Mouse (Mus musculus): ENCODE data around the gene Zdhhc12.
"Not testable (repeated sequence)": the region's sequence is repeated elsewhere in the genome, so short reads cannot be mapped to it uniquely, and the experiment has no call there.

Zdhhc12 gene

DNA sequence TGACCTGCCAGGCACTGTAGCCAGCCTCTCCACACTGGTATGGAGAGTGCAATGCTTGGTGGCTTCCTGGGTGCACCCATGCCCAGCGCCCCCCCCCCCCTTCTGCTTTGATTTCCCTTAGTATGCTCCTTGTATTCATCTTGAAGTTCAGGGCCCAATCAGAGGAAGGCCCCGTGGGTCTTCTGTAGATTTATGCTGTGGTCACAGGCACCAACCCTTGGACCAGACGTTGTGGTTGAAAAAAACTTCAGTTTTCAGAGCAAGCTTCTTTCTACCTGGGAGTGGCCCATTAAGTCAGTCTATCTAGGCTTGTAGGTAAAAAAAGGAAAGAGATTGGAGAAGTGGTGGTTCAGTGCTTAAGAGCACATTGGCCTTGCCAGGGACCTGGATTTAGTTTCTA, 29.7 kb downstream of the Zdhhc12 start:
- DNase-seq (ENCODE audit: low spot score) = no peak

DNA sequence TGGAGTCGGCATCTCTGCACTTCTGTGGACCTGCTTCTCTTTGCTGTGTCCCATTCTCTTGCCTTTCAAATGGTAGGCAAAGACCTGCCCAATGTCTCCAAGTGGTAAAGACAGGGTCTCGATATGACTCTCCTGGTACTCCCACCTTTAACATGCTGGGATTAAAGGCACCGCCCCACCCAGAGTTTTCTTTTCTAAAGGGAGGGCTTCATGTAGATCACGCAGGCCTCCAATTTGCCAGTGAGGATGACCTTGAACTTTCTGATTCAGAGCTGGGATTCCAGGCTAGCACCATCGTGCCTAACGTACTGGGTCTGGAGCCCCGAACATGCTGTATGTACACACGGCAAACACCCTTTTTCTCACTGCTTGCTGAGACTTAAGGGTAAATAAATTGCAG, 30.2 kb downstream of the Zdhhc12 start:
- DNase-seq (ENCODE audit: low spot score) = no peak

DNA sequence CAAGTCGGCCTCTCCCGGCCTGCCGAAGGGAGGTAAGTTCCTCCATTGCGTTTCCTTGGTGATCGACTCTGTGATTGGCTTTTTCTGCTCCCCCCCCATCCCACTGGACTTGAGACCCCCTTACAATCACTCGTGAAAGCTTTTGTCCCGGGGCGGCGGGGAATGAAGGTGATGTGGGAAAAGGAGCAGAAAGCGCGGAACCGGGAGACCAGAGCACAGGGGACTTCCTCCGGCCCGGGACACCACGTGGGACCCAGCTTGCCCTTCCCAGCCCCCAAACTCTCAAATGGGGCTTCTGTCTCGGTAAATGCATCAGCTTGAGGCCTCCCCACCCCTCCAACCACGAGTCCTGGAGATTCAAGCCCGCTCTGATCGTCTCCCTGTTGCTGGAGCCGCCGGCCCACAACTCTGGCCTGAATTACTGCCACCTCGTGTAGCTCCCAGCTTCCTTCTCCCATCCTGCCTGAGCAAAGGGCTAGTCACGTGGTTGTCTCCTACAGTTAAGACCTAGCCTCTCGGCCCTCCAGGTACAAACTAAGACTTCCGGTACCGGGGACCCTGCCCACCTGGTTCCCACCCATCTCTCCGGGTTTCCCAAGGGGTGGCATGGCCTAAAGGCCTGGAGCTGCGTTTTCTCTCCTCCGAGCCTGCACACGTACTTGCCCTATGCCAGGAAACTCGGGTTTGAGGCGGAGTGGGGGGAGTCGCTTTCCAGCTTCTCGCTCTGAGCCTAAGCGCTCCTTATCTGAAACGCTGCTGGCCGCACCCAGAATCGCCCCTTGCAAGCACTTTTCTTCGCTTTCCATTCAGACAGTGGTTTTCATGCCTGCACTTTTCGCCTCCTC, 31.0 kb downstream of the Zdhhc12 start:
- DNase-seq (ENCODE audit: low spot score) = no peak

DNA sequence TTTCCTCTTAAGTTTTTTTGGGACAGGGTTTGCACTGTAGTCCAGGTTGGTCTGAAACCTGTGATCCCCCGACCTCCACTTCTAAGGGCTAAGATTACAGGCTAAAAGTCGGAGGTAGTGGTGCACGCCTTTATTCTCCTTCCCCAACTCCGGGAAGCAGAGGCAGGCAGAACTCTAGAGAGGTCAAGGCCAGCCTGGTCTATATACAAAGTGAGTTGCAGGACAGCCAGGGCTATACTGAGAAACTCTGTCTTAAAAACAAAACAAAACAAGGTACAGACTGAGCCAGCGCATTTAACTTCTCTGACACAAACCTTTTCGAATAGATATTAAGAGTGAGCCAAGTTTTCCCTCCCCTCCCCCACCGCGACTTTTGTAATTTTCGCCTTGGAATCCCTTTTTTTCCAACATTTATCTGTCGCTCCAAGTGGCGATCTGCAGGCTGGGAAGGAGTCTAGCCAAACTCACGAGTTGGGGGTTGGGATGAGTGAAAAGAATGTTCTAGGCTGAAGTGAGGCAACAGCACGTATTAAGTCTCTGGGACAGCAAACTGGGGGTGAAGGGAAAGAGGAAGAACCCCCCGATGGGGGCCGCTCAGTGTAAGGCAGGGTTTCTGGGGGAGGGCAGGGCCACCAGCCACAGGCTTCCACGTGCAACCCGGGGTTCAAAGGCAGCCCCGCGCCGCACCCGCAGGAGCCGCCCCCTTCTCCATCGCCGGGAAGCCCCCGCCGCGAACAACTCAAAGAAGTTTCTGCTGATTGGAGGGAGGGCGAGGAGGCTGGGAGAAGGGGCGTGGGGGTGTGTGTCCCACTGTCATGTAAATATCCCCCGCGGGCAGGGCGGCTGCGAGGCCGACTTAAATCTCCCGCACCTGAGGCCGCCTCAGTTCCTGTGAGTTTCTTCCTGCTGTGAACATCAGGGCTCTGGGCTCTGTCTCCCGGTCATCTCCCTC, 32.0 kb downstream of the Zdhhc12 start:
- DNase-seq (ENCODE audit: low spot score) = no peak

DNA sequence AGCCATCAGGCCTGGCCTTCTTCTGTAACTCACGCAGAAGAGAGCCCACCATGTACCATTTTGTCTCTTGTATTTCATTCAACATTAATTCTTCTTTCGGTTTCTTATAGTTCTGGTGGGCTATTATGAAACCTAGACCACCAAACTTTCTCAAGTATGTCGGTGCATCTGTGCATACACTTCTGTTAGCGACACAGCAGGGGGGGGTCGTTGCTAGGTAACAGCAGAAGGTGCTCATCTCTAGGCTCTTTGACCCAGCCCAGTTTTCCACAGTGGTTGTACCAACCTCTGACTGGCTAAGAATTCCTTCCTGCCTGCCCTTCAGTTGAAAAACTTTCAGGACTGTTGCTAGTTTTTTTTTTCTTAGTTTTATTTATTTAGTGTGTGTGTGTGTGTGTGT, 35.0 kb downstream of the Zdhhc12 start:
- no peak for DNase-seq (ENCODE audit: low spot score)

DNA sequence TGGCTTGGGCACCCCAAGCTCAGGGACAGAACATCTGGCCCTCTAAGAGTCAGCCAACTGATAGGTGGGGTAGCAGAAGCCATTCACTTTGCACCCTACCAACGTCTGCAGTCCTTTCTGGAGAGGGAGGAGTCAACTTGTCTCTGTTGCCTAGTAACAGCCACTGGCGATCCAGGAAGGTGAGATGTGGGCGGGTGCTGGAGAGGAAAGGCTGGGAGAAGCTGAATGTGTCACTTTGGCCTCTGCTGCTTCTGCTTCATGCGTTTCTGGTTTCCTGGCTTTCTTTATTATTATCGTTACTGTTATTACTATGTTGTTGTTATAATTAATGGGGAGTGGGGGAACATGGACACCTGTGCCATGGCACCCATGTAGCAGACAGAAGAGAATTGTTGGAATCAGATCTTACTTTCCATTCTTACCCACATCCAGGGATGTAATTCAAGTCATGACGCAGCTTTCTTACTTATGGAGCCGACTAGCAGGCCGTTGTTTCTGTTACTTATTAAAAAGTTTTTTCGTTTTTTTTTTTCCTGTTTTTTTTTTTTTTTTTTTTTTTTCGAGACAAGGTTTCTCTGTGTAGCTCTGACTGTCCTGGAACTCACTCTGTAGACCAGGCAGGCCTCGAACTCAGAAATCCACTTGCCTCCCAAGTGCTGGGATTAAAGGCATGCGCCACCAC, 36.1 kb downstream of the Zdhhc12 start, which contains the start of gene Set:
Gene Set (plus strand): TSS at position 156 of the 682 bp plus-strand sequence.
- no peak for DNase-seq (ENCODE audit: low spot score)

DNA sequence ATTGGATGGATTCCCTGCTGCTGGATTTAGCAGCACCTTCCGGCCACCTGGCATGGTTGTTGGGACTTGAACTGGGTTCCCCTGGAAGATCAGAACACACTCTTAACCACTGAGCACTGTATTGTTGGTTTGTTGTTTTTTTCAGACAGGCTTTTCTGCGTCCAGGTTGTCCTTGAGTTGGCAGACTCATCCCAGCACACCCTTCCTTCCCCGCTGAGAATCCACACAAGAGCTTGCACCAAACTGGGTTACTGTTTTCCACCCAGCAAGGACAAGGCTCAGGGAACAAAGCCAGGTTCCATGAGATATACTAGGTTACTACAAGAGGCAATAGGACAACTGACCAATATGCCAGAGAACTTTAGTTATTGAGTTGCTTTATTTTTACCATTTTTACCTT, 36.7 kb downstream of the Zdhhc12 start:
- no peak for DNase-seq (ENCODE audit: low spot score)

DNA sequence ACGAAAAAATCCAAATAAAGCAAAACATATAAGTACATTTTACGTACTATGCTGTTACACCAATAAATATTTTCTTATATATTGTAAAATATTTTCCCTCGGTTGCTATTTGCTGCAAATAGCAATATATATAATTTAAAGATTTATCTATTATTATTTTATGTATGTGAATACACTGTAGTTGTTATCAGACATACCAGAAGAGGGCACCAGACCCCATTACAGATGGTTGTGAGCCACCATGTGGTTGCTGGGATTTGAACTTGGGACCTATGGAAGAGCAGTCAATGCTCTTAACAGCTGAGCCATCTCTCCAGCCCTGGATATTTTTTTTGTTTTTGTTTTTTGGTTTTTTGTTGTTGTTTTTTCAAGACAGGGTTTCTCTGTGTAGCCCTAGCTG, 38.1 kb downstream of the Zdhhc12 start:
- DNase-seq (ENCODE audit: low spot score) = not testable (repeated sequence)

DNA sequence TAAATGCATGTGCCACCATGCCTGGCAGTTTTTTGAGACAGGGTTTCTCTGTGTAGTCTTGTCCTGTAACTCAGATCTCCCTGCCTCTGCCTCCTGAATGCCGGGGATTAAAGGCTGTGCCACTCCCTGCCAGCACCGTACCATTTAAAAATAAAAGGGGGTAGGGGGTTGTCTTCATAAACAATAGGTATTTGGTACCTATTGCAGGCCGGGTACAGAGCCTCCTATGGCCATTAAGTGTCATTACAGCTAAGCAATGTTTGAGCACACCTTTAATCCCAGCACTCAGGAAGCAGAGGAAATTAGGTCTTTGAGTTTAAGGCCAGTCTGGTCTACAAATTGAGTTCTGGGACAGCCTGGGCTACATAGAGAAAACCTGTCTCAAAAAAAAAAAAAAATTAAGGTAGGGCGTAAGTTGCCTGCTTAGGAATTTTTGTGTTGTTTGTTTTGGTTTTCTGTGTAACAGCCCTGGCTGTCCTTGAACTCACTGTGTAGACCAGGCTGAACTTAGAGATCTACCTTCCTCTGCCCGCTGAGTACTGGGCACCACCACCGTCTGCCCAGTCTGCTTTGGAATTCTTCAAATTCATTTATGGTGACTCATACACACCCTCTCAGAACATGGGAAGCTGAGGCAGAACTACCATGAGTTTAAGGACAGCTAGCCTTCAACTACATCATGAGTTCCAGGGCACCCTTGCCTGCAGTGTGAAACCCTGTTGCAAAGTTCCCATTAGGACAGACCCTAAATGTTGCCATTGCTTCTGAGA, 41.3 kb downstream of the Zdhhc12 start:
- DNase-seq (ENCODE audit: low spot score) = no peak

DNA sequence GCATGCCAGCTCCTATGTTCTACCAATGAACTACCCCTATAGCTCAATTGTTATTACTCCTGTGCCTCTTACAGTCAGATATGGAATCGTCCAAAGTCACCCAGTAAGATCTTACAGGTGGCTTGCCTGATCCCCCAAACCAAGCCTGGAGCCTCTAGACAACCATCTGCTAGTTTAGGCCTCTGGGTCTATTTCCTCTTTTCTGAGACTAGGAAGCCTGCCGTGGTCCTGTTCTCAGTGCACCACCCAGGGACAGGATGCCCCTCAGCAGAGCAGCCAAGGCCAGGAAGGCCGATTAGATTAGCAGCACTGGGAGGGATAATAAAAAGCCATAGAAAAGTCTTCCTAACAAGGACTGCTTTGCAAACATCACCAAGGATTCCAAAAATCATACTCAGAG, 43.6 kb downstream of the Zdhhc12 start:
- no peak for DNase-seq (ENCODE audit: low spot score)

DNA sequence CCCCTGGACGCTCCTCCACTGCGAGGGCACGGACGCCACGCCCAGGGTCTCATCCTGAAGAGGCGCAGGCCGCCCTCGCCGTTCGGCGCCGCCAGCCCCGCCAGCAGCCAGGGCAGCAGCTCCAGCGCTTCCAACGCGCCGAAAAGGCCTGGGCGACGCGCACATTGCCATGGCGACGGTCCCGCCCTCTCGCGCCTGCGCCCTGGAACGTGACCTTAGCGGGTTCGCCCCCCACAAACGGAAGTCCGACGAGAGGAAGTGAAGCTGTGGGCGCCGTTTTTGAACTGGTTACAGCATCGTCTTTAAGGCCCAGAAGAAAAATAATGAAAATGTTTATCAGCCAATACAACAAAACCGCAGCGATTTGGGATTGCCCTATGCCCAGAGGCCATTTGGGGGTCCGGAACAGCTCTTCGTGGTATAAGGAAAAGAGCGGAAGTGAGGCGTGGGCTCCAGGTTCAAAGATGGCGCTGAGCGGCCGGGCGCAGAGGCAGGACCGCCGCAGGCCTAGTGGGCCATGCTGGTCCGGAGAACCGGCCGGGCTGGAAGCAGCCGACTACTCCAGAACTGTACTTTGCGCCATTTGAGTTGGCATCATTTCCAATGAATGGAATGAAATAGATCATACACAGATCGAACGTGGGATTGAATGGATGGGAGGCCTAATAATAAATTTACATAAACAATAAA, 44.6 kb downstream of the Zdhhc12 start, which contains the start of gene Wdr34:
Gene Wdr34 (minus strand): TSS at position 183 of the 690 bp plus-strand sequence.
- peak; percentile 93 for DNase-seq (ENCODE audit: low spot score)

DNA sequence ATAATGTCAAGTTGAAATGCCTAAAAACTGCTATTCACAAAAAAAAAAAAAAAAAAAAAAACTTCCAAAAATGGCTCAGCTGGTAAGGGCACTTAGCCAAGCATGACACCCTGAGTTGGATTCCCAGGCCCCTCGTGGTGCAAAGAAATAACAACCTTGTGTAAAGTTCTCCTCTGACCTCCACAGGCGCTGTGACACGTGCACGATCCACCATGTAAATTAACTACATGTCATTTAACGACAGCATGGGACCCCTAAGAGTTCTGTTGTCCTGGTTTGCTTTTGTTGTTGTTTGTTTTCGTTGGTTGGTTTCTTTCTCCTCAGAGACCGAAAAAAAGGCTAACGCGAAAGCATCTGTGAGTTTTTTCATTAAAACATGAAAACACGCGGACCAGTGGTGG, 45.3 kb downstream of the Zdhhc12 start:
- DNase-seq (ENCODE audit: low spot score) = no peak

DNA sequence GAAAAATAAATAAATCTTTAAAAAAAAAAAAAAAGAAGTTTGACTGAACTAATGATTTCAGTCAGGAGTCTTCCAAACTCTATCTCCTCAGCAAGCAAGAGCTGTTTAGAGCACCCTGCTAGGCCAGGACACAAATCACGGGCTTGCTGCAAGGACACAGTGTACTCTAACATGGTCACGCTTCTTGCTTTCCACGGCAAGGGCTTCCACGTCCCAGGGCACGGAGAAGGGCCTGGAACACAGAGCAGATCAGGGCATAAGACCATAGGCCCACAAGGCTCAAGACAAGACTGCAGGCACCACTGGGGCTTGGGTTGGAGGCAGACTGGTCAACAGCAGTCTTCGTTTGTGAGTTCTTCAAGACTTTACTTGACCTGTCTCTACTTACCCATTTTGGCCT, 46.3 kb downstream of the Zdhhc12 start:
- DNase-seq (ENCODE audit: low spot score) = no peak

DNA sequence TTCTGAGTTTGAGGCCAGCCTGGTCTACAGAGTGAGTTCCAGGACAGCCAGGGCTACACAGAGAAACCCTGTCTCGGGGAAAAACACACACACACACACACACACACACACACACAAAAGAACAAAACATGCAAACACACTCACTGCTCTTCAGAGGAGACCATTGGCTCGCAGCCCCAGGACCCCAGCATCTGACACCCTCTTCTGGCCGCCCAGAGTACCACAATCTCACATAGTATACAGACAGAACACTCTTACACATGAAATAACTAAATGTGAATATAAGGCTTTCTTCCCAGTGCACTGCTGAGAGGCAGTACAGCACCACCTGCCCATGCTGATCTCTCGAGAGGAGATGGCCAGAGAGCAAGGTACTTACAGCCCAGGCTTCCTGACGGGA, 48.9 kb downstream of the Zdhhc12 start:
- no peak for DNase-seq (ENCODE audit: low spot score)

DNA sequence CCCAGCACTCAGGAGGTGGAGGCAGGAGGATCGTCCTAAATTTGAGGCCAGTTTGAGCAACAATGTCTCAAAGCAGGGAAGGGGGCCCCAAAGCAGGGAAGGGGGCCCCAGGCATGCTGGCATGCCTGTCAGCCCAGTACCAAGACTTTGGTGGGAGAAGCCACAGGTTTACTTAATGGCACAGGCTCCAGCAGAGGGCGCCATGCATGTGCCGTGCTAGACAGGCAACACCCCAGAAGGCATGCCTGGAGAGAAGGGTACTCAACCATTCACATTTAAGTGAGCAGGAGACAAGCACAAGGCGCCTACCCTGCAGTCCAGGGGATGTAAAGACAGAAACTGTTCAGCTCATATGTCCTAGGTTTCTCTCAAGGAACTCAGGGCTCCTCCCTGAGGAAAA, 51.0 kb downstream of the Zdhhc12 start:
- no peak for DNase-seq (ENCODE audit: low spot score)
